Mouse (Mus musculus) heart, adult 18-20 months (tissue): Measurements from ENCODE around the gene Slc35f4. TPM values are rescaled to one million over a fixed set of nuclear protein-coding genes. Genes with fewer than 3 reads are reported as not detected.
A peak's percentile ranks its signal among the peaks of the same experiment; 100 is the strongest.

Experiments
- DNase-seq, 2 experiments: peaks; one replicate each; pipeline ENCODE4 v3.0.0; 2021 to 2022; ENCODE audit warnings: mixed read lengths in 1 of 2
- total RNA-seq, 2 experiments: library from RNA; stranded (reverse); gene quantifications; 2 replicates each; pipeline ENCODE4 v1.2.3; 2021

The Slc35f4 gene
- total RNA-seq, 2 experiments from 2014 or later = not detected

DNA sequence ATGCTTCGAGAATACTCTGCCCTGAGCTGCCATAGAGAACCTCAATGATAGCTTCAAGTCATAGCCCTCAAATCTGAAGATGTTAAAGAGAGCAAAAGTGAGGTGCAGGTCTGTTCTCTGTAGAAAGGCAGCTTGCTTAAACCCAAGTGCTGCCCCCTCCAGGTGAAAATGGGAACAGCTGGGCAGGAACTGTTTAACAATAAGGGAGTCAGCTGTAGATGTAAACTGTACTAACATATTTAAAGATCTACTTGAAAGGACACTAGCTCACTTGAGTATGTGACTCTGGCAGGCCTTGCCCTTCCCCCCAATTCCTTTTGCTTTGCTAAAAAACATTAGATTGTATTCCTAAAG, 177.0 kb downstream of the Slc35f4 start:
- DNase-seq = peak in 1 of 2 experiments; percentile 43

DNA sequence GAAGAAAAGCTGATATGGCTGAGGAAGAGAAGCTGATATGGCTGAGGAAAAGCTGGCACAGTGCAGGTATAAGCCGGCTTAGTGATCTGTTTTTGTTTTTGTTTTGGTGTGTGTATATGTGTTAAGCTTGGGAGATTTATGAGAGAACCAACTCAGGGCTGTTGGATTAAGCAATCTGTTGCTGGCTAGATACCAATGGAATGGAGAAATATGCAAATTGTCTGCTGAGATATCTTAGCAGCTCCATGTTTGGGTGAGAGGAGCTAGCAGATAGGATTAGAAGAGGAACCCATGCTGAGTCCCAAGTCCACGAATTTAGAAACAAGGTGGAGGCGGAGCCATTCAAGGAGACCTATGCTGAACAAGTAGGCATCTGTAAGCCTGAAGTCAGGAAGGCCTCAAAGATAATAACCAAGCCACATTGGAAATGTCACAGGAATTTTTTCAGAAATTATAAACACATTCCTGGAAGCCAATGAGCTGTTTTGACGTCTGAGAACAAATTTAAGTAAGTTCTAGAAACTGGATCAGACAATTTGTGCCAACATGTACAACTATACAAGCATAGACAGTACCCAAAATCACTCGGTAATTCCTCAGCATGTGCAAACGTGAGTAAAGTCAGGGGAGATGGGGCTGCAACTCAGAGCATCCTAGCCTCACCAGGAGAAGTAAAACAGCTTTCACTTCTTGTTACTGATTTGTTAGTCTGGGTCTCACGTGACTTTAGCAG, 177.5 kb downstream of the Slc35f4 start:
- no peak for DNase-seq

DNA sequence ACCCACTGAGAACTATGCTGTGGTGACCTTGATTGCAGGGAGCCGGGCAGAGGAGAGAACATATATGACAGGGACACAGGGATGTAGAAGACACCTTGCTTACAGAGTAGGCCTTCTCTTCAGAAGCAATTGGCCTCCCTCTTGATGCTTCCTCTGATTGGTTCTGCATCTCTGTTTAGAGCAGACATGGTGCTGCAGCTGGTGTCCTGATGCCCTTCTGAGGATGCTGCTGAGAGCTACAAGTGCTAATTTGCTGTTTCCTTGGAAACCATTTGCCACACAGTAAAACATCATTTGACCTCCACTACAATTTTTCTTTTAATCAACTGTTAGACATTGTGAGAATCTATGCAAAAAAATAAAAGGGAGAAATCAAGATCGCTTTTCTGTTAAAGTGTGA, 180.0 kb downstream of the Slc35f4 start:
- DNase-seq = no peak

DNA sequence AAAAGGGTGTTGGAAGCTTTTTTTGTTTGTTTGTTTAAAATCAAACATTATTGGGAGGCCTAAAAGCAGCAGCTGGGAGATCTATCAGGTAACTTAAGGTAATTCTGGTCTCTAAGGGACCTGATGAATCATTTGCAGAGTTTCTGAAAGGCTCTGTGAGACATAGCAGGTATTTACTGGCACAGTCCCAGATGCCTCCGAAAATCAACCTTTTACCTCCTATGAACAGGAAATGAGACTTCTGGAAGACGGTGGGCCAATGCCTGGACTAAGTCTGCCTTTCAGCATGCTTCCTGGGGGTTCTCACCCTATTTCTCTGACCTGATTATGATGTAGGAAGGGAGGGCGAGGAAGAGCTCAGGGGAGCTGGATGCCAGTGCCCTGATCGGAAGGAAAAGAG, 188.8 kb downstream of the Slc35f4 start:
- DNase-seq = no peak

DNA sequence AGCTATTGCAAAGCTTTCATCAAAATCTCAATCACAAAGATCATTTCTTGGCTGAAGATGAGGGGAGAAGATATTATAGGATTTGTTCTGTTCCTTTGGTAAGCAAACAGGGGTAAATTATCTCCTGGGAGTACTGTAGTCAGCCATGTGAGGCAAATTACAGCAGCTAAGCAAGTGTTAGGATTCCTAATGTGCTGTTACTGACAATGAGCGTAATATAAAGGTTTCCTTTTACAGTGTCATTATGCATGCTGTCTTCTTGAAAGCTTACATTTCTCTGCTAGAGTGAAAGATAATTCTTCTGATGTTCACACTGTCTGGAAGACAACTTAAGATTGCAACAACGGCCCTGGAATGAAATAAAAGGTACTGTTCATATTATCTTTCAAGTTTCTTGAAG, 192.0 kb downstream of the Slc35f4 start:
- no peak for DNase-seq

DNA sequence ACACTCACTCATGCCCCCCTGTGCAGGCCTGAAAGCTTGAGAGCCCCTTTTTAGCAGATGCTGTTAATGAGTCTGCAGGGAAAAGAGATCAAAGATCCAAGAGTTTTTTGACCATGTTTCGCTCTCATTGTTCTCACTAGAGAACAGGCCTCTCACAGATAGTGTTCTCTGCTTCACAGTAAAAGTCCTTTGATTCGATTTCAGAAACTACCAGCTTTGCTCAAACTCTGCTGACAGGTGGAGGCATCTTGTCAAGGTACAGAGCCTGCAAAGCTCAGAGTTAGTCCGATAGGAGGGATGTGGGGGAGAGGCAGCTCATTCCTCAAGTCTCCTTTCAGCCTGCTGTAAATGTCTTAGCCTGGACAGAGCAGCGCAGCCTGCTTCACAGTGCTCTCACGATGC, 209.4 kb downstream of the Slc35f4 start:
- DNase-seq = no peak

DNA sequence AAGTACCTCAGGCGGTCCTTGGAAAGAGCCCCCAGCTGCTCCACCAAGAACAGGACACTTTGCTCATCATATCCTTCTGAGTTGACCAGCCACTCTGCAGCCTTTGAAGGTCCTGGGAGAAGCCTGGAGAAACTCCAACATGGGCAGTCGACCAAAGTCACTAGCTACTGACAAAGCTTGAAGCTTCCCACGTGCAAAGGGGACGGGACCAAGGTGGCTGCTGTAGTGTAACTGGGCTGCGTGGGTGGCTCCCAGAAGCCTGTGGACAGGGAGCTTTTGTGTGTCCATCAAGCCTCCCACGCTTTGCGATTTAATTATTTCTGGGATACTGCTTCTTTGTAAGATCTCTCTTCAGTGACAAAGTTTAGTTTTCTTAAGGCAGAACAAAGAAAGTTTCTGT, 211.9 kb downstream of the Slc35f4 start:
- DNase-seq = no peak

DNA sequence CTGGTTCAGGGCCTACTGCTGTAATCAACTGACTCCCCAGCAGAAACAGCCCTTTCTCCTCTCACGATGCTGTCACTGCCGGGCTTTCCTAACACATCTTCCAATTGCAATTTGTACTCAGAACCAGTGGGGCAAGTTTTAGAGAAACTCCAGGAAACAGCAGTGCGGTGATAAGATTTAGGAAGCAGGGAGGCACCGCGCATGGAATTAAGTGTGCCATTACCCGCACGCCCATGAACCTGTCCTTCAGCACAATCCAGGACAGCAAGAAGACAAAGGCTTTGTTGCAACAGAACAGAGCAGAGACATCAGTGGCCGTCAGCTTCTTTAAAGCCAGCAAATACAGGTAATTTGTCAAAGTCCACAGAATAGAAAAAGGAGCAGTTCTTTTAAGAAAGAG, 212.5 kb downstream of the Slc35f4 start:
- no peak for DNase-seq

DNA sequence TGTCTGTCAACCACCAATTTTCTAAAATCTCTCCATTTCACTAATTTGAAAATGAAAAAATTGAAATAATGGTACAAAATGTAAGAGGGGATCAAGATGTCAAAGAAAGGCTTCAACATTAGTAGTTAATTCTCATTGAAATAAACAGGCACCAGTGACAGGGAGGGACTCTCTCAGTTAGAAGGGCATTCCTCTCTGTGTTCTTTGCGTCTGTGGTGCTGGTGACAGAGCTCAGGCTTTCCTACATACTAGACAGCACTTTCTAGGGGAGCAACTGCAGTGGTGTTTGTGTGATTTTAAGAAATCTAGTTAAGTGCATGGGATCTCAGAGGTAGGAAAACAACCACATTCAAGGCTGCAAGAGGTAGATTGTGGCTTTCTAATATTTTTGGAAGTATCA, 214.3 kb downstream of the Slc35f4 start:
- DNase-seq = no peak

DNA sequence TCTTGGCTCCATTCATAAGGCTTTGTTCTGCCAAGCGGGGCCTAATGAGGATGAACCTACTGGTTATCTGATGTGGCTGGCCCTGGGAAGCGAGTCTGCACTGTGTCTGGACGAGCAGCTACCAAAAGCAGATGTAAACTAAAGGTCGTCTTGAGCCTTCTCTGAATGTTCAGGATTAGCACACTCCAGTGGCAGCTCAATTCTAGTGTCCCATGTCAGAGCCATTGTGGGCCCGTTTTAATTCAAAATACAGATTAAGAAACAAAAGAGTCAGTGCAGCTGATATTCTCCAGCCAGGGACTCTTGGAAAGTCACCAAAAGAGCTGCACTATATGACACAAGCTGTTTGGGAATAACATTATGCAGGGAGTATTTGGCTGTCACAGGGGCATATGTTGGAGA, 214.8 kb downstream of the Slc35f4 start:
- DNase-seq = no peak

DNA sequence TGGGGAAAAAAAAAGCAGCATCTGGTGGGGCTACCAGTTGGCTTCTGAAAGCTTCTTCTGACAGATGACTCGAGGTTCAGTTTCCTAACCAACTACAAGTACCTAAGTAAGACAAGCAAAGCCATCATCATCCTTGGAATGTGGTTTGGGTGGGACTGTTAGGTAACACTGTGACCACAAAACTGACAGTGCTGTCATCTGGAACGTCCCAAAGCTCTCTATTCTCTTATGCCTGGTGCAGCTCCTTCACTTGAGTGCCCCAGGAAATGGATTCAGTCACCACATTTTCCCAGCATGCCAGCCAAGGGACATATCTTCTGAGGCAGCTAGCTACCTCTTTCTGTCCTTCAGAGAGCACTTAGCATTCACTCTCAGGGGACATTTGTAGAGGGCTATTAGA, 216.2 kb downstream of the Slc35f4 start:
- no peak for DNase-seq

DNA sequence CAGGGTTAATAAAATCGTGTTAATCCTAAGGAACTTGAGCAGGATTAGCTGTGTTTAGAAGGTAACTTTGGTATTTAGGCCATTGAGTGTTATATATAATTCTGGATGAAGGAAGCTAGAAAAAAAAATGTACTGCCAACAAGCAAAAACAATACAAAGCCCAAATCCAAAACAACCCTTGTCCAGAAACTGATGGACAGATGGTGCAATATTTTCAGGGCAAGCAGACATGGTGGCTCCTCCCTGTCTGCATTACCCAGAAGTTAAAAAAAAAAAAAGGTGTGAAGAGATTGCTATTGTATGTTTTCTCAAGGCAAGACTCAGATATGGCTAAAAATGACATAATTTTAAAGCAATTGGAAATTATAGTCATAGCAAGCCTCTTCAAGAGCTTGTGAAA, 217.3 kb downstream of the Slc35f4 start:
- DNase-seq = no peak

DNA sequence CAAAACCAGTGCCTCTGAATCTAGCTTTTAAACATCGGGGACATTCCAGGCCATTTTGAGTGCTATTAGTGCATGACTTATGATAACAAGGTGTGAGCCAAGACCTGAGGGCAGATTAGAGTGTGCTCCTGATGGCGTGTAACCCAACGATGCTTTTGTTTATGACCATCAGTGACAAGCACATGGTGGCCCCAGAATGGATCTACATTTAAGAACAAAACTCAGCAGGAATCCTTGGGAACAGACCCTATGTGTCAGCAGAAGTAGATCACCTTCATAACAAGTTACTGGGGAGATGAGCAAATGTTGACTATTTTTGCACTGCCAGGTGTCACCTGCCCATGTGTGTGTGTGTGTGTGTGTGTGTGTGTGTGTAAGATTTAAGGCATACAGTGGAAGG, 218.0 kb downstream of the Slc35f4 start:
- no peak for DNase-seq

DNA sequence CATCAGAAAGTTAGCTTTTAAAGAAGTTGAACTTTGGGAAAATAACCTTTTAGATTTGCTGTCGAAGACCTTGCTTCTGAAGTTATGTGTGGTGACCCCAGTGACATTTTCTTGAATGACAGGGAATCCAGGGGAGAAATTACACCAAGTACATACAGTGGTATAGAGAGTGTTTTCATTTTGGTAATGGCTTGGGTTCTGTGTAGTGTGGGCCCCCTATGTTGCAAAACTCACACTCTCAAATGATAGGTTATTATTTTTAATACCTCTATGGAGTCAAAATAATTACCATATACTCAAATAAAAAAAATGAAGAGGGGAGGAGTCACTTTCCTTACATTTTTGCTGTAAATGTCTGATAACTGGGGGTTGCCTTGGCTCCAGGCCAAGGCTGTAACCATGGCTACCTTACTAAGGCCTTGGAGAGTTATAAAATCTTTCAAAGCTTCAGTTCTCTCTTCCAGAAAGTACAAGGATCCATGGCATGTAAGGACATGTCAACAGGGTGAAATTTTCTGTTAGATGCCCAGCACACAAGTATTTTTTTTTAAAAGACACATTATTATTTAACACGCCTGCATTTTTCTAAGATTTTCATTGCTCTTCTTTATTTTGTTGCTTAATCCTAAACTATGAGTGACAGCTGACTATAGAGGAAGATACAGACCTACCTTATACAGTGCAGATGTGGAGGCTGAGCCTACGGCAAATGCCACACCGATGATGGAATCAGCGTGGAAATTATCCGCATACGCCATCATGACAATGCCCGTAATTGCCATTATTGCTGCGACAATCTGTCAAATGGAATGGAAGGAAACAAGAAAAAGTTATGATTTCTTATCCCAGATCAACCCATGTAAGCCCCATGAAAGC, 220.1 kb downstream of the Slc35f4 start:
- DNase-seq = no peak

DNA sequence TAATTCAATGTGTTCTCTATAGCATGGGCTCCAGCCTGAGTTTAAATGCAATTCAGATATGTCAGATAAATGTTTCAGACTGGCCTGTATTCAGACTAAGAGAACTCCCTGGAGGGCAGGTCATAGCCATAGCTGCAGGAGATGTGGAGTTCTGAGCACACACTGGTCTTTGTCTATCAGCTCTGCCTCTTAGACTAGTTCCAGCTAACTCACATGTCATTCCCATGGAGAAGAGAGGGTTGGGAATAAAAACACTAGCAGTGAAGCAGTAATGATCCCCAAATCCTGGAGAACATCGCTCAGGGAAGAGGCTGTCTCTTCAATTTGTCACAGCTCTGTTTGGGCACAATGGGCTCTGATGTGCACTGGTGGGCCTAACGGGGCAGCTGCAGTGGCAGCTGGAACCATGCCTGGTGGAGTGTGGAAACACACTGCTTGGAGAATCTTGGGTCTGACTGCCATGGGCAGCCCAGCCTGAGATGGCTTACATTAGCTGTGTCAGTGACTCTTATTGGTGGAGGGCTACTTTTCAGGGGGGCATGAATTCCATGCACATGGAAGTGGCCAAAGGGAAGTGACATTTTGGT, 223.5 kb downstream of the Slc35f4 start:
- no peak for DNase-seq

DNA sequence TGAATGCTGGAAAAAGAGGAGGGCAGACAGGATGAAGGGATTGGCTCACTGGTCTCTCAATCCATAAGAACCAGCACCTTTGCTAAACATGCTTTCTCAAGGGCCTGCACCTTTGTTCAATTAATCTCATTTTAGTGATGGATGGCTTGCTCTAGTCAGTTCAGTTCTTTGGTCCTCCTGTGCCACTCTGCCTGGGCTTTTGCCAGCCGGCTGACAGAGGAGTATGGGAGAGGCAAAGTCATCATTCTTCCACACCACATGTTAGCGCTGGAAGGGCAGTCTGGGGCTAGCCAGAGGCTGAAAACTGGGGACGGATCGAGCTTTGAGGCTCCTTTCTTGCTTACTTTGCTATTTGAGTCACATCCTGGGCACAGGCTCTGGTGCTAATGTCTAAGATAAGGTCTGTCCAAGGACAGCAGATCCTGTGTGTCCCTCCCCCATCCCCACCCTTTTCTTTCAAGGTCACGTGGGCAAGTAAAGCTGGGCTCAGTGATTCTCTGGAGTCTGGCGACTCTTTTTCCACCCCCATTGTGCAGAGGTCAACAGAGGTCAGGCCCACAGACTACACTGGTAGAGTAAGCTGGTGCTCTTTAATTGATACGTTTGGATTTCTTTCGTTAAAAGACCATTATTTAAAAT, 224.7 kb downstream of the Slc35f4 start:
- peak in 1 of 2 experiments; percentile 4 for DNase-seq

DNA sequence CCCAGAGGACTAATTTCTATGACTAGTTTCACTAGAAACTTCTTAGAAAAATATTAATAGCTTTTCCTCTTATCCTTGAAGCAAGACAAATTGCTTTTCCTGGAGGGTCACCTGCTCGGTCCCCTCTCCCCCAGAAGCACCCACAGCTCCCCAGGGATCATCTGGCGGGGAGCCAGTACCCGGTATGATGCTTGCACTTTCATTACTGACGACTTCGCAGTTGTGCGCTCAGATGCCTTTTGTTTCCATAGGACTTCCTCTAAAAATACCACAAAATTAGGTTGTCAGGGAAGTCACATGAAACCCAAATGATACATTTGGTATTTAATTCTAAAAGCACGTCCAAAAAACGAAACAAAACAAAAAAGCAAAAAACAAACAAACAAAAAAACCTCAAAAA, 225.5 kb downstream of the Slc35f4 start:
- DNase-seq = no peak

DNA sequence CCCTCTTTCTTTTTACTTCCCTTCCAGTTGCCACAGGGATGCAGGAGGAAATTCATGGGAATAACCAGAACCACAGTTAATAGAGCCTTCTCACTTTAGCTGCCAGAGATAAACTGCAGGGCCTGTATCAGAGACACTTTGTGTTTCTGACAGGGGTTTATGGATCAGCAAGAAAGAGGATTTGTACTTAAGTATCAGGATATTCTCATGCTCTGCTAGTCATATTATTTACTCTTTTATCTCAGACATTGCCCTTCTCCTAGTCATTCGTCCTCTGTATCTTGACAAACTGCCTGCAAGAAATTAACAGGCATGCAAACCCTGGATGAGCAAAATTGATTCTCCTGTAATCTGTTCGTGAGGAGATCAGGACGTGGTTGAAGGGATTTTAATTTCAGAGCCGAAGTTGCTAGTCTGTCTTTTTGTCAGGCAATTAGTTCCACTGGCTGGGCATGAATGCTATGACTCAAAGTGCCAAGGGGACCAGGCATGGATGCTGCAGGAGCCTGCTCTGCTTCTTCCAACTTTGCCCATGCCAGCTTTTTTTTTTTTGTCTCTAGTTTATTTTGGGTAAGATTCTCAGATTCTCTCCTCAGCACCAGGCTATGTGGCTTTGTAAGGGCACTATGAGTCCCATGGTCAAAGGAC, 231.9 kb downstream of the Slc35f4 start:
- DNase-seq = no peak

DNA sequence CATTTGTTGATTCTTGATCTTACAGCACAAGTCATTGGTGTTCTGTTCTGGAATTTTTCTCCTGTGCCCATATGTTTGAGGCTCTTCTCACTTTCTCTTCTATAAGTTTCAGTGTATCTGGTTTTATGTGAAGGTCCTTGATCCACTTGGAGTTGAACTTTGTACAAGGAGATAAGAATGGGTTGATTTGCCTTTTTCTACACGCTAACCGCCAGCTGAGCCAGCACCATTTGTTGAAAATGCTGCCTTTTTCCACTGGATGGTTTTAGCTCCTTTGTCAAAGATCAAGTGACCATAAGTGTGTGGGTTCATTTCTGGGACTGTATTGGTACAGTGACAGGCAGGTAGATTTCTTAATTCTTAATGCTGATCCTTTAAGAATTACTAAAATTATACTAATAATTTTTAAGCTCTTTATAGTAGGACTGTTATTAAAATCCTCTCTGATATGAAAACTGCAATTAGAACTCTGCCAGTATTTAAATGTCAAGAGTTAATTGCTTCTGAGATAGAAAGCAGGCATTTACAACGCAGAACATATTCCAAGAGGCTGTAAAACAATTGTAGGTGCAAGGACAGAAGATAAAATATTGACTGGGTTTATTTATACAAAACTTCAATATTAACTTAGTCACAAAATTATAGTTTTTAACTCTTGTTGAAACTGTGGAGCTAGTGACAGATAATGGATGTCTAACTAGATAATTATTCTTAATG, 235.7 kb downstream of the Slc35f4 start:
- DNase-seq = no peak

DNA sequence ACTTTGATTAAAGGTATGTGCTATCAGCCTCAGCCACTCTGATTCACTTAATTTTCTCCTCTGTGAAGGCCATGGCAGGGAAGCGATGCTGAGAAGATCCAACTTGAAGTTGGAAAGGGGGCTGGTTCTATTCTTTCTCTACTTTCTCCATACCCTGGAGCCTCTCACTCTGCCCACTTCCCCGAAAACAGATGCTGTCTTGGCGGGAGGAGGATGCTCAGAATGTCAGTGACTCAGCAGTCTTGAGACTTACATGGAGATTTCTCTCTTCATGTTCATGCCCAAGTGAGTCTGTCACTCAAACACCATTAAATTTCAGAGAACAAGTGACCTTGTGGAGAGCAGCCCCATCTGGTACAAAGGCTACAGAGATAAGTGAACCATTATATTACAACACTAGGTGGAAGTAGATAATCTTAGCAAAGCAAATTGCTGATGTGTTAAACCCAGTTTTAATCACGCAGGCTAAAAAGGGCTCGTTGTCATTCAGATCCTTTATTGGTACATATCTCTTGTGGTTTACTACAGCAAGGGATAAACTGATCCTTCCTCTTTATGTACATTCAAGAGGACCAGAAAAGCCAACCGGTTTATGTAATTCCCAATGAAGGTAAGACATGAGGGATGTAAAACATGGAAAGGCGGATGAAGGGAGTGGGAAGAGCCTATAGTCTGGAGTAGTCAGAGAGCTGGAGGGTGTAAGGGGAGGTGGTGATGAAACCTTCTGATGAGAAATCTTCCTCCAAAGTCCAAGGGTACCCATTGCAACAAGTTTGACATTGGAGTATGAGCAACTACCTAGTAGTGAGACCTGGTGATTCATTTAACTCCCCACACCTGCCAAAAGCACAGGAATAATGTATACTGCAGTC, 241.8 kb downstream of the Slc35f4 start:
- DNase-seq = no peak

DNA sequence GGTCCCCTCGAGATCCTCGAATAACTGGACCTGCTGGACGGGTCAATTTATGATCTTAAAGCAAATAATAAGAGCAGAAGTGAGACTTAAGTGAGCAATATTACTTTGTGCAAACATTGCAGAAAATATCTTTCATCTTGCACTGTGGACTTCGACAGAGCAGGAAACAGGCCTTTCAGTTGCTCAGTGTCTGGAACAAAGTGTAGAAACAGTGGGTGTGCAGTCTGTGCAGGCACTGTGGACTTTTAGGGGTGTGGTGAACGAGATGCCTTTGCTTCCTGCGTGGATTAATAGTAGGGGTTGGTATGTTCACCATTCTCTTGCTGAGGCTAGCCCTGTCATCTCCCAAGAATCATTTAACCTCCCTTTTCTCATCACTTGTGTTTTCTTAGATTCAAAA, 247.0 kb downstream of the Slc35f4 start:
- no peak for DNase-seq
